Mouse (Mus musculus) ES-E14 (cell line): ENCODE data around the gene Wdr70.

ENCODE experiments used
- CHD2 ChIP-seq: IDR thresholded peaks from 2 replicates; pipeline ENCODE4 v1.6.1; 2014; ENCODE audit warnings: mild to moderate bottlenecking, low read depth, low read length, inconsistent platforms
- HCFC1 ChIP-seq: IDR thresholded peaks from 2 replicates; pipeline ENCODE4 v1.6.1; 2012; ENCODE audit warnings: low read length, inconsistent platforms, borderline replicate concordance; ENCODE audit not compliant: insufficient read depth
- MAFK ChIP-seq: IDR thresholded peaks from 2 replicates; pipeline ENCODE4 v1.6.1; 2014; ENCODE audit warnings: mild to moderate bottlenecking, low read depth, low read length, inconsistent platforms; ENCODE audit not compliant: insufficient read depth
- ZNF384 ChIP-seq: IDR thresholded peaks from 2 replicates; pipeline ENCODE4 v1.6.1; 2012; ENCODE audit warnings: low read depth, low read length, inconsistent platforms

GRCm38 (mm10) chr15:7899286-7899685 is 199.7 kb downstream of the Wdr70 start:
- TF ChIP-seq ZNF384 = no peak
- TF ChIP-seq CHD2 = no peak
- no peak for TF ChIP-seq MAFK
- no peak for TF ChIP-seq HCFC1
